Mouse (Mus musculus) kidney, embryonic 14.5 days (tissue): ENCODE measurements around the gene Rag1. TPM values are rescaled to one million over a fixed set of nuclear protein-coding genes. Genes with fewer than 3 reads are reported as not detected.

Experiments used
- ATAC-seq: fragments of 200-750 bp; cut with Nextera tagmentation; 2 replicates; pipeline ENCODE4 v1.8.0; 2017; ENCODE audit warnings: moderate number of reproducible peaks, mild to moderate bottlenecking, moderate TSS enrichment, moderate library complexity; ENCODE audit not compliant: low FRiP score, low TSS enrichment
- H3K27ac ChIP-seq: fragments of 300-500 bp; sonication (generic); 2 replicates; pipeline ENCODE4 v1.5.1; 2014; ENCODE audit warnings: low read depth, mild to moderate bottlenecking, low read length, moderate library complexity, mixed read lengths
- H3K27me3 ChIP-seq: fragments of 300-500 bp; sonication (generic); 2 replicates; pipeline ENCODE4 v1.6.1; 2014; ENCODE audit warnings: mild to moderate bottlenecking, low read length; ENCODE audit not compliant: control insufficient read depth, insufficient read depth
- H3K36me3 ChIP-seq: fragments of 300-500 bp; sonication (generic); 2 replicates; pipeline ENCODE4 v1.6.1; 2014; ENCODE audit warnings: low read length, mixed read lengths; ENCODE audit not compliant: control insufficient read depth, insufficient read depth
- H3K4me1 ChIP-seq: fragments of 300-500 bp; sonication (generic); 2 replicates; pipeline ENCODE4 v1.6.1; 2014; ENCODE audit warnings: low read length, mixed read lengths; ENCODE audit not compliant: control insufficient read depth, insufficient read depth
- H3K4me2 ChIP-seq: fragments of 300-500 bp; sonication (generic); replicated peaks from 2 replicates; pipeline ENCODE4 v1.6.1; 2014; ENCODE audit warnings: low read depth, mild to moderate bottlenecking, low read length
- H3K4me3 ChIP-seq: fragments of 300-500 bp; sonication (generic); 2 replicates; pipeline ENCODE4 v1.5.1; 2014; ENCODE audit warnings: mild to moderate bottlenecking, low read length
- H3K9ac ChIP-seq: fragments of 300-500 bp; sonication (generic); 2 replicates; pipeline ENCODE4 v1.6.1; 2014; ENCODE audit warnings: low read depth, mild to moderate bottlenecking, low read length, moderate library complexity
- H3K9me3 ChIP-seq: fragments of 300-500 bp; sonication (generic); 2 replicates; pipeline ENCODE4 v1.6.1; 2016; ENCODE audit warnings: low read length; ENCODE audit not compliant: control insufficient read depth
- WGBS: fragments of 180-500 bp; shearing (Covaris S2); extraction: QIAGEN DNeasy Blood & Tissue Kit; methylation state at CpG from one replicate; pipeline ENCODE4 v1.1.7; 2014; 5-methylcytosine and 5-hydroxymethylcytosine counted together
- polyA plus RNA-seq: library from polyadenylated mRNA; unstranded; fragments of >200 nt; fragmentation: Nextera tagmentation; extraction: Ambion mirVana; gene quantifications from 2 replicates; pipeline ENCODE4 v1.2.1, GENCODE M21; 2014

Gene Rag1
- polyA plus RNA-seq, 1 experiment from 2014 or later, result 0.03 TPM

GRCm38 (mm10) chr2:101624011-101624410 is 25.3 kb downstream of the Rag1 start:
- no peak for ATAC-seq
- Histone ChIP-seq H3K4me1 (no peaks in the 10 kb centered on the region; the same call in 1 of the 2 replicates), H3K9me3 (no peaks in the 10 kb centered on the region), H3K4me2 (no peak overlapping the region), H3K9ac (no peak overlapping the region), H3K4me3 (no peak overlapping the region), H3K27me3 (no peaks in the 10 kb centered on the region), H3K36me3 (no peaks in the 10 kb centered on the region), H3K27ac (no peak overlapping the region)
- WGBS, result 33% methylated on average over 2 of the region's 2 CpGs

- no peaks in the 10 kb centered on the region for H3K36me3 ChIP-seq
- no peak overlapping the region for H3K4me2 ChIP-seq
- no peak for ATAC-seq
- H3K9ac ChIP-seq, result no peak overlapping the region
- H3K9me3 ChIP-seq, result no peaks in the 10 kb centered on the region
- no peak overlapping the region for H3K27ac ChIP-seq
- H3K27me3 ChIP-seq, result no peaks in the 10 kb centered on the region
- no peak overlapping the region for H3K4me3 ChIP-seq
- H3K4me1 ChIP-seq, result no peaks in the 10 kb centered on the region; the same call in 1 of the 2 replicates
- 88% methylated on average over 2 of the region's 2 CpGs for WGBS
Observed at GRCm38 (mm10) chr2:101623042-101623441, 26.3 kb downstream of the Rag1 start.

DNA sequence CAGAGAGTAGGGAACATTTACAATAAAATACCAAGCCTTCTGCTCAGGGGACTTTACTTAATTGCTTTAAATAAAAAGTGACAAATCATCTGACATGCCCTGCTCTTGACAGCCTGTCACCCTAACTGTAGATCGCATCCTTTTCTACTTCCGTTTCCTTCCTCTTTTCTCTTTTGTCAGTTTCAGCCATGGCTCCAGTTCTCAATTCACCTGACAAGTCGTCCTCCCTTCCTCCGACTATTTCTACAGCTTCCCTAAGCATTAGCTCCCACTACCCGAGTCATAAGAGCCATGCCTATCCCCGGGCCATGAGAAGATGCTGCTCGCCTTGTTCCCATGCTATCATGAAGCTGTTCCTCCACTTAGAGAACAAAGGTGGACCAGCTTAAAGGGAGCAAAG is 27.7 kb downstream of the Rag1 start:
- Histone ChIP-seq H3K27ac (no peak overlapping the region), H3K4me2 (no peak overlapping the region), H3K4me1 (no peaks in the 10 kb centered on the region; the same call in 1 of the 2 replicates), H3K9ac (no peak overlapping the region), H3K27me3 (no peaks in the 10 kb centered on the region), H3K36me3 (no peaks in the 10 kb centered on the region), H3K4me3 (no peak overlapping the region), H3K9me3 (no peaks in the 10 kb centered on the region)
- WGBS, result 68% methylated on average over 7 of the region's 7 CpGs
- ATAC-seq, result no peak

GRCm38 (mm10) chr2:101620899-101621298 is 28.4 kb downstream of the Rag1 start:
- Histone ChIP-seq H3K27ac (no peak overlapping the region), H3K4me1 (no peaks in the 10 kb centered on the region; the same call in 1 of the 2 replicates), H3K27me3 (no peaks in the 10 kb centered on the region), H3K9ac (no peak overlapping the region), H3K9me3 (no peaks in the 10 kb centered on the region), H3K36me3 (no peaks in the 10 kb centered on the region), H3K4me3 (no peak overlapping the region), H3K4me2 (no peak overlapping the region)
- no peak for ATAC-seq
- WGBS, result 77% methylated on average over 3 of the region's 3 CpGs

GRCm38 (mm10) chr2:101618373-101618772 is 30.9 kb downstream of the Rag1 start:
- no peak overlapping the region for H3K4me2 ChIP-seq
- no peak overlapping the region for H3K9ac ChIP-seq
- H3K9me3 ChIP-seq, result no peaks in the 10 kb centered on the region
- H3K36me3 ChIP-seq, result no peaks in the 10 kb centered on the region
- H3K4me1 ChIP-seq, result no peaks in the 10 kb centered on the region
- WGBS, result 88% methylated on average over 4 of the region's 4 CpGs
- no peak overlapping the region for H3K4me3 ChIP-seq
- no peaks in the 10 kb centered on the region for H3K27me3 ChIP-seq
- no peak overlapping the region for H3K27ac ChIP-seq
- no peak for ATAC-seq

- Histone ChIP-seq H3K9me3 (no peaks in the 10 kb centered on the region), H3K27me3 (no peaks in the 10 kb centered on the region), H3K4me1 (no peaks in the 10 kb centered on the region), H3K27ac (no peak overlapping the region), H3K4me3 (no peak overlapping the region), H3K36me3 (no peaks in the 10 kb centered on the region), H3K4me2 (no peak overlapping the region), H3K9ac (no peak overlapping the region)
- ATAC-seq, result no peak
- WGBS, result 81% methylated on average over 10 of the region's 10 CpGs
Observed at GRCm38 (mm10) chr2:101615464-101616305, 33.6 kb downstream of the Rag1 start.

DNA sequence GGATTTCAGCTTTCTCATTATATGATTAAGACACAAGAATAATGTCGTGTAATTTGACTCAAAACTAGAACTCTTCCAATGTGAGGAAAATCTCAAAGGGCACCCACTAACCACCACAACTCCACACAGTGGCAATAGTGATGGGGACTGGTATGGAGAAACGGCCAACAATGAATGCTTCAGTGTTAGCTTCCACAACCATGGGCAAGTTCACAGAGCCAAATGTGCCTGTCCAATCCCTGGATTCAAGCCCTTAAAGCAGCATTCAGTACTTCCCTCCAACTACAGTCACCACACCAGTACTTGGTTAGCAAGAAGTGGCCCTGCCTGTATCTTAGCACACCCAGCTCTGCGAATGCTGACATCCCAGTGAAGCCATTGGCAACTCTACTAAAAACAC is 38.4 kb downstream of the Rag1 start:
- H3K9me3 ChIP-seq, result no peaks in the 10 kb centered on the region
- H3K9ac ChIP-seq, result no peak overlapping the region
- H3K36me3 ChIP-seq, result no peaks in the 10 kb centered on the region
- no peak overlapping the region for H3K4me2 ChIP-seq
- WGBS, result 94% methylated on average over 3 of the region's 3 CpGs
- no peak overlapping the region for H3K4me3 ChIP-seq
- H3K27ac ChIP-seq, result no peak overlapping the region
- no peaks in the 10 kb centered on the region for H3K27me3 ChIP-seq
- ATAC-seq, result no peak
- H3K4me1 ChIP-seq, result no peaks in the 10 kb centered on the region

- WGBS, result 81% methylated on average over 7 of the region's 7 CpGs
- no peaks in the 10 kb centered on the region for H3K9me3 ChIP-seq
- no peaks in the 10 kb centered on the region for H3K27me3 ChIP-seq
- no peak overlapping the region for H3K9ac ChIP-seq
- no peak overlapping the region for H3K27ac ChIP-seq
- no peaks in the 10 kb centered on the region for H3K36me3 ChIP-seq
- no peak overlapping the region for H3K4me3 ChIP-seq
- no peak for ATAC-seq
- H3K4me2 ChIP-seq, result no peak overlapping the region
- no peaks in the 10 kb centered on the region for H3K4me1 ChIP-seq
Observed at GRCm38 (mm10) chr2:101608232-101608894, 40.9 kb downstream of the Rag1 start.

DNA sequence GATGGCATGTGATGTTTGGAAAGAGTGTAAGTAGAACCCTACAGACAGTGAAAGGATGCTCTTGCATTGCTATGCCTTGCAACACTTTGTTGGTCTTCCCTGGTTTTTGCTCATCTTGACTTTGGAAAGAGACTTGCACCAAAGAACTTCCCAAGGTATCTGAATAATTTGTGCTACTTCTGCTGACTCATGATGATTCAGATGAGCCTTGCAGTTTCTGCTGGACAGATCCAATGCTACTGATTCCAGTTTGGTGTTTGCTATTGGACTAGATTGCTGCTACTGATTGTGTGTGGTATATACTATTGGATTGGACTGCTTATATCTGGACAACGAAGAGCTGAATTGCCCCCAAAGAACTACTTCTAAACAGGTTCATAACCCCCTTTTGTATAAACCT is 46.2 kb downstream of the Rag1 start:
- 97% methylated on average over 1 of the region's 1 CpGs for WGBS
- Histone ChIP-seq H3K27ac (no peak overlapping the region), H3K36me3 (no peaks in the 10 kb centered on the region), H3K4me2 (no peak overlapping the region), H3K9ac (no peak overlapping the region), H3K4me1 (0 out of 2 replicates have a peak, but pooled peaks cover 5% of the 10 kb centered on the region), H3K27me3 (no peaks in the 10 kb centered on the region), H3K4me3 (no peak overlapping the region), H3K9me3 (no peaks in the 10 kb centered on the region)
- ATAC-seq, result no peak
